Mouse (Mus musculus) bone marrow macrophage, adult 2 months (primary cell): ENCODE results near the gene Kdm4c.

ENCODE experiments used
- CTCF ChIP-seq: IDR thresholded peaks from 2 replicates; pipeline ENCODE4 v1.5.1; 2012; ENCODE audit warnings: low read depth, mild to moderate bottlenecking, low read length, moderate library complexity
- POLR2A ChIP-seq: IDR thresholded peaks from 2 replicates; pipeline ENCODE4 v1.6.1; 2012; ENCODE audit warnings: mild to moderate bottlenecking, low read depth, low read length, borderline replicate concordance

- TF ChIP-seq POLR2A (no peak), CTCF (no peak)
These were observed 41.0 kb upstream of the Kdm4c start for GRCm38 (mm10) chr4:74201281-74201811.
